Mouse (Mus musculus) layer of hippocampus, adult 9-11 months (tissue): ENCODE data around the gene Dglucy.
A peak's percentile ranks its signal among the peaks of the same experiment; 100 is the strongest.
"Not testable (repeated sequence)": the region's sequence is repeated elsewhere in the genome, so short reads cannot be mapped to it uniquely, and the experiment has no call there.

ENCODE experiments used
- DNase-seq: peaks from one replicate; pipeline ENCODE4 v3.0.0; 2022

The Dglucy gene

DNA sequence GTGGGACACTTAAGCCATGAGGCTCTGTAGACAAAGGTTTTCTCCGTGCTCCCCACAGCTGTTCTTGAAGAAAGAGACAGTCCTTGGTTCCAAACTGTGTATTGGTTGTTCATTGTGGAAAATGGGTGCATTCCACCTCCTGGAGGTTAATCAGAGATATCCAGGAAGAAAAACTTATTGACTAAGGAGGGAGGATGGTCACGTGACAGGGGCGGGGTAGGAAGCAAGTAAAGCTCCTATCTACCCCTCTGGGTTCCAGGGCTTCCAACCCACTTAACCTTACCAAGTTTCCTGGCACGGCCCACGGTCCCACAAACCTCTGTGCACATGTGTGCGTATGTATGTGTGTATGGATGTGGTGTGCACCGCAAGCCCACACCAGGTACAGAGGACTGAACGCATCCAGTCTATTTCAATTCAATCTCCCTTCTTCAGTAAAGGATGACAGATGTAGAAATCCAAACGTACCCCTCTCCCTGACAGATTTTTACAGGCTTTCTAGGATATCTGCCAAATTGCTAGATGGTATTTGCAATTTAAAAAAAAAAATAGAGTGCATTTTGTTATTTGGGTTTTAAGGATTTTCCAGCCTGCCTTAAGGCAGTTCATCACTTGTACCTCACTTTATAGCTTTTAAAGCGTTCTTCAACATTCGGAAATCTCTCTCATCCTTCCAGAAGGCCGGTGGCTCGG is 2.7 kb downstream of the Dglucy start:
- DNase-seq = no peak

DNA sequence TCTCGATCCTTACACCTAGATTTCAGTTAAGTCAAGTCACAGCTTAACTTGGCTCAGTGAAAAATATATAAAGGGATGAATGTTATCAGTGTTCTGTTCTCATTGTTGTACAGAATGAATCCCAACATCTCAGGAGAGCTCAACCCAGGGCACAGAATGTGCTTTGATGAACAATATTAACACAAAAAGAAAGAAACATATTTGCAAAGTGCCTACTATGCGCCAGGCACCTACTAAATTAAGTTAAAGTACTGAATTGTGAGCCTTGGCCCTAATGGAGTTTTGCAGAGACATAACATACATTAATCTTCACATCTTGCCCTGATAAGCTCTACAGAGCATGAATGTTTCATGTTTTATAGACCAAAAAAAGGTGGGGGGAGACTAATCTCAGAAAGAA is 5.3 kb downstream of the Dglucy start:
- DNase-seq = no peak

DNA sequence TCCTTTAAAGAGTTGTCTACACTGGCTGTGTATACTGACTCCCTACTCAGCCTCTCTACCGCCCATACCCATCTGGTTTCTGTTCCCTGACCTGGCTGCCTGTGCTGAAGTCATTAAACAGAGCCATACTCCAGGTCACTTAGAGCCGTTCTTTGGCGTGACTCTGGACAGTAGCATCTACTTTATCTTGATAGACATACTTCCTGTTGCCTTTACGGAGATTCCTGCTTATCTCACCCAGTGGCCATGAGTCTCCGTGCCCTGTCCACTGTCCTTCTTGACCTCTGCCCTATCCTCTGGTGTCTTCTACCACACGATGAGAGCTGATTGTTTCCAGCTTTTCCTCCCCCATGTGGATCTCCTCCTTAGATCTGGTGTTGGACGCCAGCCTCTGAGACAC is 6.5 kb downstream of the Dglucy start:
- no peak for DNase-seq

DNA sequence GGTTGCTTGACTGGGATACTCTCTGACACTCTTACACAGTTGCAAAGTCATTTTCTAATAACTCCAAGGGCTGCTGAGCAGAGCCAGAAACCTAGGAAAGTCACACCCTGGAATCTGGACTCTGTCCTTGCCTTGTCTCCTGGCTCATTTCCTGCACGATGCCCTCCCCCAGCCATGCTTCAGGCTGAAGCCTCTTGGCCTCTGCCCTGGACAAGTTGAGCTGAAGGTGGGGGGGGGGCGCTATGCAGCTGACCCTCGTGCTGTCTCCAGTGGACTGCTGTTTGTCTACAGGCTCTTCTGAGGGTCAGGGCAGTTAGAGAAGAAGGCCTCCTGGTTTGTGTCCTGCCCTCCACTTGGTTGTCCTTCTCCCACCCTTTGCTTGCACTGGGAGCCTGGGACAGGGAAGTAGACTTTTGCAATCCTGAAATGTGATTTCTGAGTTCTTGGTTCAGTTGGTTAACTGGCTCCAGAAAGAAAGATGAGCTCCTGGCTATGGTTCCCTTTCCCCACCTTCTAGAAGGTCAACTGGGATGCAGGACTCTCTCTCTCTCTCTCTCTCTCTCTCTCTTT is 11.2 kb downstream of the Dglucy start:
- DNase-seq = no peak

DNA sequence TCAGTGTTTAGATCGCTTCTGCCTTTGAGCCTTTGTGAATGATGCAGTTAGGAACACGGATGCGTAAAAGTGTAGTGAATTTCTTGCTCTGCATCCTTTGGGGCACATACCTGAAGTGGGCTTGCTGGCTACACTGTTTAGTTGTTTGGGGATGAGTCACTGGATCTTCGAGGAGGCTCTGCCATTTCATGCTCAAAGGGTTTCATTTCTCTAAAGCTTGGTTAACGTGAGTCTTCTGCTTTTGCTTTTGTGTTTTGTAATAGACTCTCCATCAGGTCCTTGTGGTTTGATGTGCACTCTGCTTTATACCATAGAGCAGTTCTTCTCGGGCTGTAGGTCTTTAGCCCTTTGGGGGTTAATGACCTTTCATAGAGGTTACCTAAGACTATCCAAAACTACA is 12.6 kb downstream of the Dglucy start:
- DNase-seq = no peak

DNA sequence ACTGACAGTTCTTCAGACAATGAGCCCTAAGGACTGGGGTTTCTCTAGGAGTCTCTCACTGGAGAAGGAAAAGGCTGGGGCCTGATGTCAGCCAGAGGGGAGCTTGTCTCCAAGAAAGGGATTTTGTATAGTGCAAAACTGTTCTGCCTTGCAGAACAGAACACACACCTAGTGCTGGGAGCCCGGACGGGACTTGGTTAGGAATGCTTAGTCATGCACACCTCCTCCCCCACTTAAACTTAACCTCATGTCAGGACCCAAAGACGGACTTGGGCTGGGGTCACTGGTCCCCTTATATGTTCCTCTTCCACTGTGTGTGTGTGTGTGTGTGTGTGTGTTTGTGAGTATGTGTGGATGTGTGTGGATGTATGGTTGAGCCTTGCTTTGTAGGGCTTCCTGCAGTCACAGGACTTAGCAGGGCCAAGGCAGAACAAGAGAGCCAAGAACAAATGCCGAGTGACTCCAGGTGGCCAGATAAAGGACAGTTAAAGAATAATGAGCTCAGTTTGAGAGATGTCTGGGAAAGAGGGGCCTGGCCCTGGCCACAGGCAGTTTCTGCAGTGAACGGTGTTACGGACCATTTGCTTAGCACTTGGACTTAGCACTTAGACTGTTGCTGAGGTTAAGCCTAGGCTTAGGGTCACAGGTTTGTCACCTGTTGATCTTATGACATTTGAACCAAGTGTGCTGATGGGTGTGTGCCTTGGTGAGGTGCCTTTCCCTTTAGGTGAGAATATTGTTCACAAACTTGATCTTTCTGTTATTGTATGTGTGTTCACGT is 15.8 kb downstream of the Dglucy start:
- DNase-seq = no peak

DNA sequence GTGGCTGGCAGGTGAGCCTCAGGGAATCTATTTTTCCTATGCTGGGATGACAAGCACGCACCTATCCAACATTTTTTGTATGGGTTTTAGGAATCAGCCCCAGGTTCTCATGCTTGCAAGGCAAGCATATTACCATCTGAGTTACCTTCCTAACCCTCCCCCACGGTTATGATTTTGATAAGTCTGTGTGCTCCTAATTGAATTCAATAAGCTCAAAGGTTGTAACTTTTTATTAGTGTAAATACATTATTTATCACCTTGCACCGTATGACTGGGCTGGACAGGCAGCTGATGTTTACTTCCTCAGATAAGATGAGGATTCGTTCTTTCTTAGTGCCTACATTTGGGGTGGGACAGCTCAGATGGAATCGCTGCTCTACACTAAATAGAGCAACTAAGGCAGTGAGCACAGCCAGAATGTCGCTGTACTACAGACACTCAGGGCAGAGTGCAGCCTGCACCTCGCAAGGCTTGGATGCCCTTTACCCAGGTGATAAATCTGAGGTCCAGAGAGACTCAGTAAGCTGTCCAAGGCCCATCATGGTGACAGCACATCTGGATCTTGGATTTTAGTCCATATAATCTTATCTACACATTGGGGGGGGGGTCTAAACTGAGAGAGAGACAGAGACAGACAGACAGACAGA is 16.7 kb downstream of the Dglucy start:
- DNase-seq = no peak

DNA sequence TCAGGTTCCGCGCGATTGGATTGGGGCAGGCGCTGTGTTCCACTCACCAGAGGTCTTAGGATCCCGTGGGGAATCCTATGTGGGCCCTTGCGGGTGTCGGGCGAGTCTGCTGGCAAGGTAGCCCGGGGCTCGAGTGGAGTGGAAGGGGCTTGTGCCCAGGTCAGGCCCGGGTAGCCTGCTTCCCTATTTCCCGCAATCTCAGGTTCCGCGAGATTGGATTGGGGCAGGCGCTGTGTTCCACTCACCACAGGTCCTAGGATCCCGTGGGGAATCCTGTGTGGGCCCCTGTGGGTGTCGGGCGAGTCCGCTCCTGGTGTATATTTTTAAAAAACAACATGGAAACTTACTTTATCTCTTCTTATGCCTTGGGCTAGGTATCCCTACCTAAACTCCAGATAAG is 24.5 kb downstream of the Dglucy start:
- DNase-seq = not testable (repeated sequence)

DNA sequence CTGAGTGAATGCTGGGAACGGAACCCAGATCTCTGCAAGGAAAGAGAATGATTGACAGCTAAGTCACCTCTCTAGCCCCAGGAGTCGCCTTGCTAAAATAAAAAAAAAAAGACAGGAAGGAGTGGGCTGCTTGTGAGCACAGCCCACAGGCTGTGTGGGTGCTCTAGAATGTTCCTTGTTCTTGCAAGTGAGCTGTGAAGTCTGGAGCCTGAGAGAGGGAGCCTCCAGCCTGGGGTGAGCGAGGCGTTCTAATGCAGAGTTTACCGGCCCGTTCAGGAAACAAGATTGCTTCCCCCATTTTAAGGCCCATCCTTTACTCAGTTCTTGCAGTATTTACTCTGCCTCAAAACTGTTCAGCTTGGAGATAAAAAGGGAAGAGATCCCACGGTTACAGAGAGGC is 28.4 kb downstream of the Dglucy start:
- no peak for DNase-seq

DNA sequence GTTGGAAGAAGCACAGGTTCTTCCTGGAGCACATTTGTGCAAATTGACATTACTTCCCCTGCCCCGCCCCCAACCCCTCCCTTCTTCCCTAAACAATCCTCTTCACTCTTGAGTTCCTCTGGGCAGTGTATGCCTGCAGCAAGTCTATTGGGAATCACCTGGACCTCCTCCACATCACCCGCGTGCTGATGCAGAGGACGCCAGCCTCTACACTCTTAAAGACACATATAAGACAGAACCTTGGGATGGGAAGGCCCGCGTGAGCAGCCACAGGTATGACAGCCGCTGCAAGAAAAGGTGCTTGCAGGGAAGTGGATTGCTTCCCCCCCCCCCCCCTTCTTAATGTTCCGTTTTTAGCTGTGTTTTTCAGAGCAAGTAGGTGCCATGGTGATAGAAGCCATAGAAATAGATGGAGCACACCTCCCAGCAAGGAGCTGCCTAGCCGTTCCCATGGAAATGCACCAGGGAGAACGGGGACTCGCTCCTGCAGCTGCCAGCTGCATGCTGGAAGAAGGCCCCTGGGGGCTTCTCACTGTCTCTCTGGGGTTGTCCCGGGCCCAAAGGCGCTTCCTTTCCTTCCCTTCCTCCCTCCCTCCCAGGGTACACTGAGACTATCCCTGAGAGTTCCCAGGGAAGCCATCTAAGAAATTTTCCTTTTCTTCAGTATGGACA is 29.9 kb downstream of the Dglucy start:
- DNase-seq = peak; percentile 60

DNA sequence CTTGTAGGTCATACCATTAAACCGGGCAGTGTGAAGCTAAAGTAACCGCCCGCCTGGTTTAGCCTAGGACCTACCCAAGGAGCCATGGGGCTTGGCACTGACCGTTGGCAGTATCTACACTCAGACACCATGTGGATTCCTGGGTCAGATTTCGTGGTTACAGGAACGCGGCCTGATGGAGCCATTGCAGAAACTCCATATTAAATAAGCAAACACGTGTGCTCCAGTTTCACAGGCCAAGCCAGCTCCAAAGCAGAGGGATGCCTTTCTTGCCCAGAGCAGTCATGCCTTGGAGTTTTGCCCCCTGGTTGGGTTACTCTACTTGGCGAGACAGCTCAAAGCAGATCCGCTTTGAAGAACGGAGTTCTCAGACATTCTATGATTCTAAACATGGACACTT is 31.7 kb downstream of the Dglucy start:
- DNase-seq = no peak

DNA sequence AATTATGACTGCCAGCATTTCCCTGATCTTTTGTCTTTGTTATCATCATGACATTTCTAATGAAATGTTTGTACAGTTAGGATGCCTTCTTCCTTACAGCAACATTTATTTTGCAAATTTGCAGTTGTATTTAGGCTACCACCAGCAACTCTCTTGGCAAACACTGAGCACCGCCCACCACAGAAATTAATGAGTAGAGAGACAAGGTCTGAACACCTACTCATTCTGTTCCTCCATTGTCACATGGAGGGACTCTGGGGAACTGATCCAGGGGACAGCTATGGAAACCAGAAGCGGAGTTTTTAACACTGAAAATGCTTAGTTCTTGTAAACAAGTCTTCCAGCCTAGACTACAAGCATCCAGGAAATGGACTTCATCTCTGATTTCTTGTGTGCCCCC is 35.0 kb downstream of the Dglucy start:
- peak; percentile 72 for DNase-seq

DNA sequence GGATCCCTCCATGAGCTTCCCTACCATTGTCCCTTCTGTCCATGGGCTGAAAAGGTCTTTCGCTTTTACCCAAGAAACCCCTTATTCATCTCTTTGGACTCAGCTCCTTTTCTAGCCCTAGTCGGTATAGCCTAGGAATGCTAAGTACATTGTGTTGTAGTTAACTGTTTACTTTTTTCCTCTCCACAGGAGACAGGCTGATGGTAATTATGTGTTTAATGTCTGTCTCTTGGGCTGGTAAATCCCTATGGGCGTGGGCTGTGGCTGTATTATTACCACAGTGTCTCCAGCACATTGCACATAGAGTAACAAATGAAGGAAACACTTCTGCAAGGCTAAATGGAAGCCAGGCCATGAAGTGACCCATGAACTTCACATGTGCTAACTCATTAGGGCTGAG is 35.8 kb downstream of the Dglucy start:
- no peak for DNase-seq

DNA sequence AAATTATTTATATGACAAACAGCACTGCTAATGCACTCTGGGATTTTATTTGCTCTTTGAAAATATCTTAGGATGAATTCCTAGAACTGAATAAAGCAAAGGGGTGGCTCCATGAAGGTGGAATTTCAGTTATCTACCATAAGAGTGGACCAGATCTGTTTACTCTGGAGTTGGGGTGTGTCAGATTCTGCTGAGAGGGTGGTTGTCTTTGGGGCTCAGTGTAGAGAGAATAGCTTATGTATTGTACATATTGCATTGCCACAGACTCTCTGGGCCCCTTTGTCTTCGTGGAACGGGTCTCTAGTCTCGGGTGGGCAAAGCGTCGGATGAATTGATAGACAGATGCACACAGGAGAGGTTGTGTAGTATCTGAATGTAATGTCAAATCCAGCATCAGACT is 38.0 kb downstream of the Dglucy start:
- no peak for DNase-seq

DNA sequence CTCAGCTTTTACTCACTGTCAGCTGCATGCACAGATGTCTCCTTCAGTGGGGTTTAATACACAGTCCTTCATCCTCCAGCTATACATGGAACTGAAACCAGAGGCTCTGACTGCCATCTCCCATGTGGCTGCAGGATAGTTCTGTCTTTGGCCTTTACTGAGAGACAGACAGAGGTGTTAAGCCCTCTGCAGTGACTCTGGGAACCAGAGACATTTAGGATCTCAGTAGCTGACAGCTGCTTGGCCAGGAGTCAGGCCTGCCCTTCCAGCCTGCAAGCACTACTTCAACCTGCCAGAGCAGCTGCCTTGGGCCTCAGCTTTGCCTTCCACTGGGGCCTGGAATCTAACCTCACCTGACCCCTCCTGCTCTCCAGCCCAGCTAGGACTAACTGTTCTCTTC is 41.1 kb downstream of the Dglucy start:
- no peak for DNase-seq

DNA sequence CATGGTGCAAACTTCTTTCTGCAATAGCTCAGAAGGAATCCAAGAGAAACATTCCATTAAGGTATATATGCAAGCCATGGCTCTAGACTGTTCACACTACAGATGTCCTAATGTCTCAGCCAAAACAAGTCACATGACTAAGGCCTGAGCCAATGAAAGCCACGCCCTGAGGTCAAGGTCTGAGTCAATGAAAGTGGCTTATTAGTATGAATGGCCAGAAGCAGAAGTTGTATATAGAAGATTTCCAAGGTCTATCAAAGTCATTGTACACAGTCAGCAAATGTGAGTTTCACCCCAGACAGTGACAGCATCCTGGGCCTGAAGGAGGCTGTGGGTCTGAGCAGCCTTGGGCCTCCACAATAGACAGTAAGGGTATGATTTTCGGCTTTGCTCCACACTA is 52.2 kb downstream of the Dglucy start:
- no peak for DNase-seq

DNA sequence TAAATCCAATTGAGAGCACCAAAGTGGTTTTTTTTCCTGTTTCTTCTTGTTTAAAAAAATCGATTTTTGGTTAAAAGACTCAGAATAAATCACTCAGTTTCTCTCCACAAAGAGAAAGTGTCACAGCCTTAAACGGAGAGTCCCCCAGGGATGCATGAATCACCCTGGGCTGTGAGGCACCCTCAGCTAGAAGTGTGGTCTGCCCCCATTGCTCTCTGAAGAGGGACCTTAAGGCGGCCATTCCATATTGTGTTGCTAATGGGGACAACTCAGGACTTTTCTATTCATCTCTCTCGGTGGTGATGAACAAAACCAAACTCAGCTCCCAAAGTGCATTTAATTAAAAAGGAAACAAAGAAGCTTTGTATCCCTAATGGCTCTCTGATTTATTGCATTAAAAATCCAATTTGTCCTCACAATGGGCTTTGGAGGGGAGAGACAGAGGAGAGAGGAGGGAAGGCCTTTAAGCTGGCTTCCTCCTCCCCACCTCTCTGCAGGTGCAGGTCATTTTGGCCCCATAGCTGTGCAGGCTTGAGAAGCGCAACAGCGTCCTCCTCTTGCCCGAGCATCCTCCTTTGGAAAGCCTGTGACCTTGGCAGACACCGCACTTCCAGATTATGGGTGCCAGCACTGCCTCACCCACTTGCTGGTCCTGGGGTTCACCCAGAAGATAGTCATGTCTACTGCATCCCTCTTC is 52.9 kb downstream of the Dglucy start:
- no peak for DNase-seq

DNA sequence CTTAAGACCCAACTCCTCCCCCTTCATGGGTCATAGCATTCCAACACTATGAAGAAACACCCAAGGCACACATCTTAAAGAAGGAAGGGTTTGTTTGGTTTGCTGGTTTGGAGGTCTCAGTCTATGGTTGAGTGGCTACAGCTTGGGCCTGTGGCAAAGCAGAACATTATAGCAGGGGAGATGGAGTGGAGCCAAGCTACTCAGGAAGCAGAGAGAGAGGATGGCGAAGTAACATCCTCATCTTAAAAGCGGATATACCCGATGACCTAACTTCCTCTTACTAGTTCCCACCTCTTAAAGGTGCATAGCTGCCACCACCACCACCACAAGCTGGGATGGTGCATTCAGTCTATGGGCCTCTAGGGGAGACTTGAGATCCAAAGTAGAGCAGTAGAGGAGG is 58.4 kb downstream of the Dglucy start:
- peak; percentile 46 for DNase-seq

DNA sequence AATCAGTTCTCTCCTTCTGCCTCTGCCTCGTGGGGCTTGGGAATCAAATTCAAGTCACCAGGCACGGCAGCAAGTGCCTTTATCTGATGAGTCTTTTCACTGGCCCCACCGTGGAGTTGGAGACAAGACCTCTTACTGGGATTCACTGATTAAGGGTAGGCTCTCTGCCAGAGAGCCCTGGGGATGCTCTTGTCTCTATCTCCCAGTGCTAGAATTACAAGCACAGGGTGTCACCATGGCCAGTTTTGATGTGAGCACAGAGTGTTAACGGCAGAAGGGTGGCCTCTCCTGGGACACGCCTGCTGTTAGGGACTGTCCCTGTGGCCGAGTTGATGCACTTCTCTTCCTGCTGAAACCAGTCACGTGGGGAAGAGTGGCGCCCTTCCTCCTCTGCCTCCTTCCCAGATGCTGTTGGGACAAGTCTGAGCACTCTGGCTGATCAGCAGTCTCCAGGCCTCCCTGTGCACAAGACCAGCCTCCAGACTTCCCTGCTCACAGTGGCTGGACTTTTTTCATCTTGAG is 60.3 kb downstream of the Dglucy start:
- no peak for DNase-seq

DNA sequence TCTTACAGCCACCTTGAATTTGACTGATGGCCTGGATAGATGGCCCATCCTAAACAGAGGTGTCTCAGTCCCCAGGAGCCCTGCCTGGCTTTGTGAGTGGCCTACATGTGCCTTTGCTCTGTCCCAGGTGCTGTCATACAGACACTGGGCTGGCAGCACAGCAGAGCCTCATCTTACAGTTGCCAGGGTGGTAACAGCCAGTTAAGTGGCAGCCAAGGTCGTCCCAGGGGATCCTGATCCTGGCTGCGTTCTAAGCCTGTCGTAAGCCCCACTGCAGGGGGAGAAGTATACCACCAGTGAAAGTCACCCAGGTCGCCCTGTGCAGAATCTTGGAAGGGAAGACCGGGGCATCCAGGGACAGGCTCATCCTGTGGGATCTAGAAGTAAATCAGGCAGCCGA is 61.1 kb downstream of the Dglucy start:
- DNase-seq = no peak

DNA sequence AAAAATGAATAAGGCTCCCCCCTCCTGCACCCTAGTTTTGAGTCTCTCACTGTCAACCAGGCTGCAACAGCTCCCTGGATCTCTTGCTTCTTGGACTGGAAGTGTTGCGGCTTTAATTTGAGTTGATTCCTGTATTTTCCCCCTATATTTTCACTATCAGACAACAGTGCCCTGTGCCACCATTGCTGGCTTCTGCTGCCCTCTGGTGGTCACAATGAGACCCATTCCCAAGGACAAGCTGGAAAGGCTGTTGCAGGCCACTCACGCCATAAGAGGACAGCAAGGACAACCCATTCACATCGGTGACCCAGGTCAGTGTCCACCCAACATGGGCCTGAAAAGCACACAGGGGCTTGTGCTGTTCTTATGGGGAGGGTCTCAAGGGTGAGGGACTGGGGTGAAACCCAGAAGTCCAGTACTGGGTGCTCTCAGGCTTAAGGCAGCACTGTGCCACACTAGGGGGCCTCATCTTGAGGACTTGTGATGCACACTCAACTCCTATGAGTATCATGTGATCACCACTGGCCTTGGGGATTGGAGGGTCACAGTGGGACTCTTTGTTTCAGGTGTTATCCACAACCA is 62.4 kb downstream of the Dglucy start:
- peak; percentile 69 for DNase-seq

DNA sequence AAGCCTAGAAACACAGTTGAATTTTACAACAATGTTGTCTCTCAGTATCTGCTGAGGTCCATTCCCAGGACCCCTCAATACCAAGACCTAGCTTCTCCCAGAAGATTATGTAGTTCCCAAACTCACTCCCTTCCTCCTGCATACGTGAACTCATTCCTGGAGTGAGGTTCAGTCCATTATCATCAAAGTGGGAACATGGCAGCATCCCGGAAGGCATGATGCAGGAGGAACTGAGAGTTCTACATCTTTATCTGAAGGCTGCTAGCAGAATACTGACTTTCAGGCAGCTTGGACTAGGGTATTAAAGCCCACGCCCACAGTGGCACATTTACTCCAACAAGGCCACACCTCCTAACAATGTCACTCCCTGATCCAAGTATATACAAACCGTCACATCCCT is 64.3 kb downstream of the Dglucy start:
- no peak for DNase-seq
